Mouse (Mus musculus): ENCODE measurements around the gene Eml5. TPM values are rescaled to one million over a fixed set of nuclear protein-coding genes. Genes with fewer than 3 reads are reported as not detected.

Eml5 gene
- polyA plus RNA-seq, 2 experiments, result 2.3 to 4.6 TPM

- Histone ChIP-seq H3K9me3 (ENCODE audit: control insufficient read depth, low read length) (no peaks in the 10 kb centered on the region), H3K27me3 (ENCODE audit: control insufficient read depth, insufficient read depth, low read length) (no peaks in the 10 kb centered on the region), H3K9ac (ENCODE audit: low read depth, low read length, severe bottlenecking) (no peak overlapping the region), H3K4me1 (ENCODE audit: control insufficient read depth, insufficient read depth, low read length) (no peaks in the 10 kb centered on the region), H3K36me3 (ENCODE audit: control insufficient read depth, insufficient read depth, low read length) (no peaks in the 10 kb centered on the region), H3K4me3 (replicated peaks; ENCODE audit: low read length) (no peak overlapping the region), H3K4me2 (replicated peaks; ENCODE audit: low read depth, low read length, severe bottlenecking) (no peak overlapping the region), H3K27ac (replicated peaks; ENCODE audit: low read depth, low read length) (no peak overlapping the region)
- DNase-seq (ENCODE audit: low spot score) (peak; percentile 73), ATAC-seq (ENCODE audit: low FRiP score, low read depth) (no peak)
- no peak for TF ChIP-seq POLR2A (IDR thresholded peaks at IDR 0.05; ENCODE audit: borderline replicate concordance, extremely low read depth, insufficient read depth, insufficient read length)
- 2% methylated on average over 1 of the region's 1 CpGs for WGBS
These were observed 16.8 kb downstream of the Eml5 start for GRCm38 (mm10) chr12:98884515-98884914.

- H3K36me3 ChIP-seq (ENCODE audit: control insufficient read depth, insufficient read depth, low read length), result no peaks in the 10 kb centered on the region
- no peaks in the 10 kb centered on the region for H3K4me1 ChIP-seq (ENCODE audit: control insufficient read depth, insufficient read depth, low read length)
- TF ChIP-seq POLR2A (IDR thresholded peaks at IDR 0.05; ENCODE audit: borderline replicate concordance, extremely low read depth, insufficient read depth, insufficient read length), result no peak
- H3K4me2 ChIP-seq (replicated peaks; ENCODE audit: low read depth, low read length, severe bottlenecking), result no peak overlapping the region
- DNase-seq (ENCODE audit: low spot score) (peak; percentile 7), ATAC-seq (ENCODE audit: low FRiP score, low read depth) (no peak)
- no peak overlapping the region for H3K4me3 ChIP-seq (replicated peaks; ENCODE audit: low read length)
- H3K27ac ChIP-seq (replicated peaks; ENCODE audit: low read depth, low read length), result no peak overlapping the region
- no peaks in the 10 kb centered on the region for H3K9me3 ChIP-seq (ENCODE audit: control insufficient read depth, low read length)
- H3K27me3 ChIP-seq (ENCODE audit: control insufficient read depth, insufficient read depth, low read length), result no peaks in the 10 kb centered on the region
- 47% methylated on average over 5 of the region's 5 CpGs for WGBS
- no peak overlapping the region for H3K9ac ChIP-seq (ENCODE audit: low read depth, low read length, severe bottlenecking)
These were observed 19.5 kb downstream of the Eml5 start for GRCm38 (mm10) chr12:98881796-98882195.

GRCm38 (mm10) chr12:98878693-98879092 is 22.6 kb downstream of the Eml5 start:
- Histone ChIP-seq H3K27ac (replicated peaks; ENCODE audit: low read depth, low read length) (no peak overlapping the region), H3K4me3 (replicated peaks; ENCODE audit: low read length) (no peak overlapping the region), H3K9ac (ENCODE audit: low read depth, low read length, severe bottlenecking) (no peak overlapping the region), H3K27me3 (ENCODE audit: control insufficient read depth, insufficient read depth, low read length) (no peaks in the 10 kb centered on the region), H3K36me3 (ENCODE audit: control insufficient read depth, insufficient read depth, low read length) (no peaks in the 10 kb centered on the region), H3K4me2 (replicated peaks; ENCODE audit: low read depth, low read length, severe bottlenecking) (no peak overlapping the region), H3K4me1 (ENCODE audit: control insufficient read depth, insufficient read depth, low read length) (no peaks in the 10 kb centered on the region), H3K9me3 (ENCODE audit: control insufficient read depth, low read length) (no peaks in the 10 kb centered on the region)
- 25% methylated on average over 1 of the region's 1 CpGs for WGBS
- ATAC-seq (ENCODE audit: low FRiP score, low read depth) (no peak), DNase-seq (ENCODE audit: low spot score) (no peak)
- no peak for TF ChIP-seq POLR2A (IDR thresholded peaks at IDR 0.05; ENCODE audit: borderline replicate concordance, extremely low read depth, insufficient read depth, insufficient read length)

- WGBS, result 55% methylated on average over 2 of the region's 2 CpGs
- TF ChIP-seq POLR2A (IDR thresholded peaks at IDR 0.05; ENCODE audit: borderline replicate concordance, extremely low read depth, insufficient read depth, insufficient read length), result no peak
- no peak for DNase-seq (ENCODE audit: low spot score)
These were observed 26.1 kb downstream of the Eml5 start for GRCm38 (mm10) chr12:98875216-98875615.

GRCm38 (mm10) chr12:98872836-98873235 is 28.4 kb downstream of the Eml5 start:
- Histone ChIP-seq H3K9ac (ENCODE audit: low read depth, low read length, severe bottlenecking) (no peak overlapping the region), H3K36me3 (ENCODE audit: control insufficient read depth, insufficient read depth, low read length) (no peaks in the 10 kb centered on the region), H3K4me1 (ENCODE audit: control insufficient read depth, insufficient read depth, low read length) (no peaks in the 10 kb centered on the region), H3K27ac (replicated peaks; ENCODE audit: low read depth, low read length) (no peak overlapping the region), H3K27me3 (ENCODE audit: control insufficient read depth, insufficient read depth, low read length) (no peaks in the 10 kb centered on the region), H3K9me3 (ENCODE audit: control insufficient read depth, low read length) (no peaks in the 10 kb centered on the region), H3K4me2 (replicated peaks; ENCODE audit: low read depth, low read length, severe bottlenecking) (no peak overlapping the region), H3K4me3 (replicated peaks; ENCODE audit: low read length) (no peak overlapping the region)
- ATAC-seq (ENCODE audit: low FRiP score, low read depth), result no peak
- TF ChIP-seq POLR2A (IDR thresholded peaks at IDR 0.05; ENCODE audit: borderline replicate concordance, extremely low read depth, insufficient read depth, insufficient read length), result no peak
- 93% methylated on average over 10 of the region's 10 CpGs for WGBS
- DNase-seq (ENCODE audit: low spot score), result no peak

More at GRCm38 (mm10) chr12:98875216-98875615, 26.1 kb downstream of the Eml5 start:
- Histone ChIP-seq H3K9me3 (ENCODE audit: control insufficient read depth, low read length) (no peaks in the 10 kb centered on the region), H3K27me3 (ENCODE audit: control insufficient read depth, insufficient read depth, low read length) (no peaks in the 10 kb centered on the region), H3K4me2 (replicated peaks; ENCODE audit: low read depth, low read length, severe bottlenecking) (no peak overlapping the region), H3K9ac (ENCODE audit: low read depth, low read length, severe bottlenecking) (no peak overlapping the region), H3K36me3 (ENCODE audit: control insufficient read depth, insufficient read depth, low read length) (no peaks in the 10 kb centered on the region), H3K27ac (replicated peaks; ENCODE audit: low read depth, low read length) (no peak overlapping the region), H3K4me3 (replicated peaks; ENCODE audit: low read length) (no peak overlapping the region), H3K4me1 (ENCODE audit: control insufficient read depth, insufficient read depth, low read length) (no peaks in the 10 kb centered on the region)
- ATAC-seq (ENCODE audit: low FRiP score, low read depth), result no peak

- ATAC-seq (ENCODE audit: low FRiP score, low read depth) (no peak), DNase-seq (ENCODE audit: low spot score) (no peak)
- no peak overlapping the region for H3K4me3 ChIP-seq (replicated peaks; ENCODE audit: low read length)
- no peak overlapping the region for H3K4me2 ChIP-seq (replicated peaks; ENCODE audit: low read depth, low read length, severe bottlenecking)
- H3K27me3 ChIP-seq (ENCODE audit: control insufficient read depth, insufficient read depth, low read length), result no peaks in the 10 kb centered on the region
- H3K9ac ChIP-seq (ENCODE audit: low read depth, low read length, severe bottlenecking), result no peak overlapping the region
- 81% methylated on average over 4 of the region's 4 CpGs for WGBS
- H3K9me3 ChIP-seq (ENCODE audit: control insufficient read depth, low read length), result no peaks in the 10 kb centered on the region
- H3K27ac ChIP-seq (replicated peaks; ENCODE audit: low read depth, low read length), result no peak overlapping the region
- TF ChIP-seq POLR2A (IDR thresholded peaks at IDR 0.05; ENCODE audit: borderline replicate concordance, extremely low read depth, insufficient read depth, insufficient read length), result no peak
- H3K4me1 ChIP-seq (ENCODE audit: control insufficient read depth, insufficient read depth, low read length), result no peaks in the 10 kb centered on the region
- H3K36me3 ChIP-seq (ENCODE audit: control insufficient read depth, insufficient read depth, low read length), result no peaks in the 10 kb centered on the region
These were observed 37.8 kb downstream of the Eml5 start for GRCm38 (mm10) chr12:98863436-98863835.
